Comparison of ENCODE assay signal across 10 mouse cellular contexts in genomic region chr15:84758493-84758892, GRCm38 (mm10). TPM values are rescaled to one million over a fixed set of nuclear protein-coding genes. Genes with fewer than 3 reads are reported as not detected.
A peak's percentile ranks its signal among the peaks of the same experiment; 100 is the strongest.
DNase-seq lines count a peak whose midpoint lies in the region; ATAC-seq and TF ChIP-seq lines count a peak whose summit lies in the region.
"Had no signal": no experiment of that assay in that cellular context is flagged by ENCODE, and none has a peak within 500 bp of the region (broad histone marks: within the 10 kb centered on the region; RNA-seq: fewer than 3 reads in every experiment).

No protein-coding gene starts in this region.

- no peak overlapping the region for H3K4me3 ChIP-seq in CH12.LX (replicated peaks in 1 of 3; ENCODE audit: low read depth in 2 of 3, low read length in 2 of 3, poor library complexity in 1 of 3)
- H3K4me3 ChIP-seq: liver, embryonic 15.5 days; stomach, embryonic 15.5 days had no signal

- peak; percentile 30 for TF ChIP-seq RAD21 in CH12.LX (IDR thresholded peaks at IDR 0.05; ENCODE audit: low read depth, low read length)

- peaks cover 9 to 10% of the 10 kb centered on the region in 2 experiments for H3K4me1 ChIP-seq in CH12.LX (ENCODE audit: control insufficient read depth in 1 of 2, insufficient read depth in 2 of 2)
- H3K4me1 ChIP-seq: liver, embryonic 15.5 days had no signal

- no peaks in the 10 kb centered on the region for H3K36me3 ChIP-seq in CH12.LX (replicated peaks in 1 of 2; ENCODE audit: control insufficient read depth in 1 of 2, insufficient read depth in 1 of 2, low read length in 1 of 2)
- H3K36me3 ChIP-seq: liver, embryonic 15.5 days; stomach, embryonic 15.5 days had no signal

- dilution Hi-C loops in CH12.LX (cut with MboI; ENCODE audit: extremely low pct_ligation_motif_present, extremely low pct_unique_long_range_greater_than_20kb, low sequenced_read_pairs) = no loop called here

- no peak for ATAC-seq in frontal cortex, adult (ENCODE audit: low TSS enrichment)

- H3K79me2 ChIP-seq in CH12.LX (replicated peaks; ENCODE audit: control insufficient read depth, extremely low read depth, insufficient read depth, poor library complexity, severe bottlenecking) = no peaks in the 10 kb centered on the region

- no peak overlapping the region for H3K9ac ChIP-seq in CH12.LX (ENCODE audit: insufficient read depth, low read depth)
- H3K9ac ChIP-seq: liver, embryonic 15.5 days; stomach, embryonic 15.5 days had no signal

- TF ChIP-seq POLR2A in CH12.LX (IDR thresholded peaks at IDR 0.05; ENCODE audit: low read depth, low read length) = no peak

- peak; percentile 22 for DNase-seq in kidney, adult 9 months
- DNase-seq in kidney, adult 11 months = no peak
- peak; percentile 63 for DNase-seq in A20 (ENCODE audit: low read depth, low spot score)
- DNase-seq in CH12.LX (ENCODE audit: extremely low read depth) = peak; percentile 45
- DNase-seq in cerebellum, postnatal 10 days = peak; percentile 76 to 83
- peak; percentile 33 for DNase-seq in lung, postnatal 10 days
- no peak for DNase-seq in gastrocnemius, postnatal 4 days (ENCODE audit: low spot score in 2 of 2)

- H3K9me3 ChIP-seq in CH12.LX (replicated peaks; ENCODE audit: low read length) = no peaks in the 10 kb centered on the region
- H3K9me3 ChIP-seq: liver, embryonic 15.5 days; stomach, embryonic 15.5 days had no signal

- no peak overlapping the region for H3K27ac ChIP-seq in CH12.LX (ENCODE audit: insufficient read depth, low read depth)
- H3K27ac ChIP-seq: liver, embryonic 15.5 days; stomach, embryonic 15.5 days had no signal

- H3K27me3 ChIP-seq in CH12.LX (replicated peaks) = peaks cover 28% of the 10 kb centered on the region
- H3K27me3 ChIP-seq: stomach, embryonic 15.5 days had no signal

- H3K4me2 ChIP-seq in CH12.LX (ENCODE audit: insufficient read depth, low read depth, poor library complexity, severe bottlenecking) = no peak overlapping the region
- H3K4me2 ChIP-seq: liver, embryonic 15.5 days; stomach, embryonic 15.5 days had no signal

- in situ Hi-C loops in CH12.LX (cut with MboI; ENCODE audit: low pct_ligation_motif_present, low pct_unique_long_range_greater_than_20kb, low sequenced_read_pairs) = loop anchor here (10.0 kb wide), 1 partner anchor 166 kb away; the partner anchor contains the start of genes Gm29666 and Nup50

- no peak for TF ChIP-seq EP300 in CH12.LX (IDR thresholded peaks at IDR 0.05; ENCODE audit: low read length)

- TF ChIP-seq CTCF in CH12.LX (conservative IDR thresholded peaks at IDR 0.05 in 1 of 2, IDR thresholded peaks at IDR 0.05 in 1 of 2; ENCODE audit: low read depth in 2 of 2, low read length in 2 of 2) = peak; percentile 73 to 95

TF ChIP-seq in CH12.LX, 34 proteins besides CTCF, POLR2A, EP300 and RAD21:
- TF ChIP-seq SMC3 (IDR thresholded peaks at IDR 0.05; ENCODE audit: low read depth, low read length) (peak; percentile 44), ZC3H11A (IDR thresholded peaks at IDR 0.05; ENCODE audit: low read depth, low read length) (no peak)

RNA-seq across cellular contexts. Expression of gene Arhgap8, which starts 38.6 kb away (rescaled TPM):
- total RNA-seq in CH12.LX (2012; rRNA removed) (0.08 TPM in 1 of 2 replicates, not detected in the other), CH12.LX (2014; rRNA removed) (not detected in 2 replicates)
- polyA plus RNA-seq in CH12.LX (2012; ENCODE audit: insufficient read length, low read depth) = not detected in 2 replicates
- under 1 TPM; 0.39 to 0.47 TPM for total RNA-seq in gastrocnemius, postnatal 4 days (2021)

Comparison
In these comparisons a context has a peak if more than half of its experiments do, and no peak if none do; other contexts are left out.
1. DNase-seq: peak in kidney, adult 9 months (single experiment), A20 (single experiment), CH12.LX (single experiment), cerebellum, postnatal 10 days (2 of 2) and lung, postnatal 10 days (single experiment); none in kidney, adult 11 months (single experiment) and gastrocnemius, postnatal 4 days (0 of 2).